Mouse (Mus musculus): ENCODE measurements around the gene Rtn4rl2.

The Rtn4rl2 gene

GRCm38 (mm10) chr2:84850407-84851129, 35.9 kb downstream of the Rtn4rl2 start:
- intact Hi-C loops (cut with DNase I), result no loop called here

GRCm38 (mm10) chr2:84845226-84845625, 41.3 kb downstream of the Rtn4rl2 start:
- intact Hi-C loops (cut with DNase I), result no loop called here

- intact Hi-C loops (cut with DNase I), result no loop called here
Measured at GRCm38 (mm10) chr2:84843654-84844053, 42.9 kb downstream of the Rtn4rl2 start.

- intact Hi-C loops (cut with DNase I), result no loop called here
Measured at GRCm38 (mm10) chr2:84841905-84842304, 44.6 kb downstream of the Rtn4rl2 start.

GRCm38 (mm10) chr2:84840748-84841563, 45.6 kb downstream of the Rtn4rl2 start:
- intact Hi-C loops (cut with DNase I), result no loop called here

- intact Hi-C loops (cut with DNase I), result no loop called here
Measured at GRCm38 (mm10) chr2:84840016-84840747, 46.3 kb downstream of the Rtn4rl2 start.

- intact Hi-C loops (cut with DNase I), result no loop called here
Measured at GRCm38 (mm10) chr2:84838993-84839980, 47.2 kb downstream of the Rtn4rl2 start.

GRCm38 (mm10) chr2:84838593-84838949, 47.9 kb downstream of the Rtn4rl2 start, which contains the start of gene Slc43a1:
Slc43a1 (plus strand) TSS chr2:84838850.
- intact Hi-C loops (cut with DNase I), result no loop called here

- intact Hi-C loops (cut with DNase I), result no loop called here
Measured at GRCm38 (mm10) chr2:84837817-84838592, 48.5 kb downstream of the Rtn4rl2 start.

GRCm38 (mm10) chr2:84837107-84837506, 49.4 kb downstream of the Rtn4rl2 start:
- intact Hi-C loops (cut with DNase I), result no loop called here

GRCm38 (mm10) chr2:84831666-84832391, 54.7 kb downstream of the Rtn4rl2 start:
- intact Hi-C loops (cut with DNase I), result loop anchor here (1.0 to 2.0 kb wide), 2 partner anchors 24 to 55 kb away; partner anchors contain the start of gene Rtn4rl2

GRCm38 (mm10) chr2:84827283-84827920, 59.1 kb downstream of the Rtn4rl2 start:
- intact Hi-C loops (cut with DNase I), result no loop called here

GRCm38 (mm10) chr2:84826488-84827282, 59.8 kb downstream of the Rtn4rl2 start, which contains the start of gene Timm10:
Timm10 (plus strand) TSS chr2:84826997.
- intact Hi-C loops (cut with DNase I), result no loop called here

GRCm38 (mm10) chr2:84823237-84823636, 63.3 kb downstream of the Rtn4rl2 start:
- intact Hi-C loops (cut with DNase I), result no loop called here

GRCm38 (mm10) chr2:84822552-84822951, 64.0 kb downstream of the Rtn4rl2 start, which contains the start of gene Smtnl1:
Smtnl1 (minus strand) TSS chr2:84822652.
- intact Hi-C loops (cut with DNase I), result no loop called here

Measured in adrenal gland (tissue).